Mouse (Mus musculus) urinary bladder, adult 2 months (tissue): Measurements from ENCODE around the gene Tspan33. TPM values are rescaled to one million over a fixed set of nuclear protein-coding genes. Genes with fewer than 3 reads are reported as not detected.
"Not testable (repeated sequence)": the region's sequence is repeated elsewhere in the genome, so short reads cannot be mapped to it uniquely, and the experiment has no call there.

Experiments used
- DNase-seq: peaks from one replicate; pipeline ENCODE4 v3.0.0; 2022; ENCODE audit warnings: low spot score
- polyA plus RNA-seq: library from polyadenylated mRNA; depleted of rRNA; stranded (reverse); fragments of >200 nt; gene quantifications from 2 replicates; pipeline ENCODE4 v1.2.3, GENCODE M21; 2012; rRNA removed

The Tspan33 gene
- polyA plus RNA-seq, 1 experiment, result 2.0 TPM

DNA sequence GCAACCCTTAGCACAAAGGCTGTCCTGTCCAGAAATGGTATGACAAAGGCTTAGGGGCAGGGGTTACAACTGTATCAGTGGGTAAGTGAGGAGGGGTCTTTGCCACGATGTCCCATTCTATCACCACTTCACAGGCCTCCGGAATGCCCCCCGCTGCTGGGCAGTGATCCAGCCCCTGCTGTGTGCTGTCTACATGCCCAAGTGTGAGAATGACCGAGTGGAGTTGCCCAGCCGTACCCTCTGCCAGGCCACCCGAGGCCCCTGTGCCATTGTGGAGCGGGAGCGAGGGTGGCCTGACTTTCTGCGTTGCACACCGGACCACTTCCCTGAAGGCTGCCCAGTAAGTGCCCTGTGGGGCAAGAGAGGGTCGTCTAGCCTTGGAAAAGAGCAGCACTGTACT lies 59.3 kb downstream of the Tspan33 start:
- DNase-seq, result no peak

DNA sequence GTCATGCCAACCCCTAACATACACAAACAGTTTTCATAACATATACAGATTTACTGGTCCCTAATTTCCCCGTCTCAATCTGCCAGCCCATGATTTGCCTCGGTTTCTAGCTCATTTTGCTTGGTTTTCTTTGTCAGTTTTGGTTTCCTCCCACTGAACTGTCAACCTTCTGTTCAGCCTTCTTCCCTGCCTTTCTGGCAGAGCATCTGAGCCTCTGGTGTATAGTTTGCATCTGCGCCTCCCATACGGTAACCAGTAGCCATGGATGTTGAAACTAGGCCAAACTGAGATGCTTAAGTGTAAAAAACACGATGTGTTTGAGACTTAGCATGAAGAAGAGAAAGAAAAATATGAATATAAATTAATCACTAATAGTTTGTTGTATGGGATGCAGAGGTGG lies 62.0 kb downstream of the Tspan33 start:
- DNase-seq, result no peak

DNA sequence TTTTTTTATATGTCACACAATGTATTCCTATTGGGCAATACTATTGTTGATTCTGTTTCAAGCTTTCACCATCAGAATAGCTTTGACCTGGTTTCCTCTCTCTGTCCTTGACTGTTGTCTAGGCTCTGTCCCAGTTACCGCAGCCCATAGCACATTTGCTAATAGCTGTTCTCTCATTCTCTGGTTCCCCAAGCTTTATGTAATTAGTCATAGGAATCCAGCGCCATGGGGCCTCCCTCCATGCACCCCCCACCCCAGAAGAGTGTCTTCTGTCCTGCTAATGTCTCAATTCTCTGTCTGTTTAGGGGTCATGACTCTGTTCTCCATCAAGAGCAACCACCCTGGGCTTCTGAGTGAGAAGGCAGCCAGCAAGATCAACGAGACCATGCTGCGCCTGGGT lies 62.5 kb downstream of the Tspan33 start:
- no peak for DNase-seq

DNA sequence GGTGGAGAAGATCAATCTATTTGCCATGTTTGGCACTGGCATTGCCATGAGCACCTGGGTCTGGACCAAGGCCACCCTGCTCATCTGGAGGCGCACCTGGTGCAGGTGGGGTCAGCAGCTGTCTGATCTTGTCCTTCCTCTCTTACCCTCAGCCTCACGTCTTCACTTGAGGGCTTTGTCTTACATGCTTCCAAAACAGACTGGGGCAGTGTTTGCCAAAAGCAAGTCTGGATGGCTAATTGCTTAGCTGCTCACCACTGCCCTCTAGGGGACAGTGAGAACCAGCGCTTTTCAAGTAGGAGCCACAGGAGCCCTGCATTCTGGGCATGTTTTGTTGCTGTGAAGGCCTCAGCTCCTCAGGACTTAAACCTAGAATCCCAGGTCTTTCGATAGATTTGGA lies 64.4 kb downstream of the Tspan33 start:
- no peak for DNase-seq

DNA sequence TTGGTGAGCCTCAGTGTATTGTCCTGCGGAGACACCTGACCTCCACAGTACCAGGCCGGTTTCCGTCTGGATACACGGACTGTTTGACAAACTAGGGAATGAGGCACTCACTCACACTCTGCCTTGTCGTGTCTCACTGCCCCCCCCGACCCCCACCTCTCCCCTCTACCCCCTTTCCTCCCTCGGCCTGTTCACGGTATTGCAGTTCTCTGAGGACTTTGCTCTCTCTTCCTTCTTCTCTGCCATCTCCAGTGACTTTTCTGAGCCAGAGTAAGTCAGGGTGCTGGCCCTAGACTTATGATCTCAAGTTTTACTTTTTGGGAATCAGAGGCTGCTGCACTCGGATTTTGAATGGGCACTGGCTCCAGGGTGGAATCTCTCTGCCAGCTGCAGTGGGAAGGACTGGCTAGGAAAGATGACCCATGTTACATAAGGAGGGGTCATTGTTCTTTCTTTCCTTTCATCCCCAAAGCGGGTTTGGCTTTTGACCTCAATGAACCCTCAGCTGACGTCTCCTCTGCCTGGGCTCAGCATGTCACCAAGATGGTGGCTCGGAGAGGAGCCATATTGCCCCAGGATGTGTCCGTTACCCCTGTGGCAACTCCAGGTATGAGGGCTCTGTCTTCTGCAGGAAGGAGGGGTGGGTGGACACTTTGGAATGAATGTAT lies 65.1 kb downstream of the Tspan33 start:
- DNase-seq, result no peak

DNA sequence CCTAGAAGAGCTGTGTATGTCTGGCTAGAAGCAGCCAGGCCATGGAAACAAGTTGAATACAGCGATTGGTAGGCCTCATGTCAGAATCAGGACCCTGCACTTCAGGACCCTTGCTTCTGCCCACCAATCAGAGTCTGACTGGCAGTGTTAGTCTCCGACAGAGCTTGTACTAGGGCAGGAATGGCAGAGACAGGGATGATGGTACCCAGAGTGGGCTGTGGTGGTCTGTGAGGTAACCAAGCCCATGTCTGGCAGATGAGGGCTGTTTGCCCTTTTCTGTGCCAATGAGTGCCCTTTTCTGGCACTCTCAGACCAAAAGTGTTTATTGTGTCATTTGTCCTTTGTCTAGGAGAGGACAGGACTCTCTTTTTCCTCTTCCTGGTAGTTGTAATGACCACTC lies 66.4 kb downstream of the Tspan33 start:
- DNase-seq, result not testable (repeated sequence)

DNA sequence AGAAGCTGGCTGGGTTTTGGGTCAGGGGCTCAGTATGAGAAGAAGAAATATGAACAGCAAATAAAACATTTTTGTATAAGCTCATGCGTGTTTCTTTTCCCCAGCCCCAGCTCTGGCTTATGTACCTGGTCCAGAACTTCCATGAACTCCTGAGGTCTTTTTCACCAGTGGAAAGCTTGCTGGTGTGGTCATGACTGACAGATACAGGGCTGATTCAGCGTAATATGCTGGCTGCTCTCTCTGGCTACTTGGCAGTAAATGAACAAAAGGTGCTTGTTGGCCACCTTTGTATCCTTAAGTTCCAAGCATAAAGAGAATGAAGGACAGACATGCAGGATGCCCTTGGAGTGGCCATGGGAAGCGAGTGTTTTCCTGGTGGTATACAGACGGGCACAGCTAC lies 67.3 kb downstream of the Tspan33 start:
- no peak for DNase-seq

DNA sequence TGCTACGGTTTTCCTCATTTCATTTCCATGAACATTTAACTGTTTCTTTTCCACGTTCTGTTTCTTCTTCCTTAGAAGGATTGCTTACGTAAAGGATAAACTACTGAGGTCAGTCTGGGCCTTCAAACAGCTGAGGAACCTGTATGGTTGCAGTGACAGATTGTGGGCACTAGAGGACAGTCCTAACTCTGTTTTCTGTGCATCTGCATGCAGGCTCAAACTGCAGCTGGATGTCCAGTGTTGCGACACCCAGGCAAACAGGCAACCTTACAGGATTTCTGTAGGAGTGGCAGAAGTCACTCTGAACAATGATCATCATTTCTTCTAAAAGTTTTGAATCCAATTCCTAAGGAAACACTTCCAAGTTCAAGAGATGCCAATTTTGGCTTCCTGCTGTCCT lies 68.5 kb downstream of the Tspan33 start:
- DNase-seq, result no peak

DNA sequence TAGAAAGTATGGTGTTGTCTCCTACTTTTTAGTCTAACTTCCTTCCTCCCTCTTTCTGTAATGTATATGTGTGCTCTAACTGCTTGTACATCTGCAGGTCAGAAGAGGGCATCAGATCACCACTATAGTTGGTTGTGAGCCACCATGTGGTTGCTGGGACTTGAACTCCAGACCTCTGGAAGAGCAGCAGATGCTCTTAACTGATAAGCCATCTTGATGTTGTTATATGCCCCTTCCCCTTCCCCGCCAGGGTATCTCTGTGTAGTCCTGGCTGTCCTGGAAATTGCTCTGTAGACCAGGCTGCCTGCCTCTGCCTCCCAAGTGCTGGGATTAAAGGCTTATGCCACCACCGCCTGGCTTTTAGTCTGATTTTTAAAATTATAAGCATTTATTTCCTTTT lies 72.9 kb downstream of the Tspan33 start:
- DNase-seq, result no peak

Other genes with a start within 250 kb of the Tspan33 start
- gene Atp6v1f, start 226.5 kb upstream of the Tspan33 start, polyA plus RNA-seq, result 234 and 282 TPM in 2 replicates
- not detected in 2 replicates for gene Atp6v1fnb, start 222.8 kb upstream of the Tspan33 start, polyA plus RNA-seq
- gene Kcp, start 186.3 kb upstream of the Tspan33 start, polyA plus RNA-seq, result 4.9 and 6.4 TPM in 2 replicates
- 19.8 and 21.3 TPM in 2 replicates for gene Irf5, start 167.6 kb upstream of the Tspan33 start, polyA plus RNA-seq
- gene Tnpo3, start 84.3 kb upstream of the Tspan33 start, polyA plus RNA-seq, result 59.0 and 61.1 TPM in 2 replicates
- gene Smo, start 41.3 kb downstream of the Tspan33 start, polyA plus RNA-seq, result 30.5 and 42.6 TPM in 2 replicates
- 109 and 114 TPM in 2 replicates for gene Ahcyl2, start 73.8 kb downstream of the Tspan33 start, polyA plus RNA-seq
- gene Strip2, start 222.8 kb downstream of the Tspan33 start, polyA plus RNA-seq, result 0.75 and 0.87 TPM in 2 replicates